Mouse (Mus musculus) spleen, adult 2 months (tissue): ENCODE measurements around the gene Coro7.

Experiments used
- CTCF ChIP-seq: fragments of 200-500 bp; IDR thresholded peaks from 2 replicates; pipeline ENCODE4 v1.5.1; 2011; ENCODE audit warnings: mild to moderate bottlenecking, inconsistent platforms; ENCODE audit not compliant: insufficient read depth, insufficient read length, insufficient replicate concordance; ENCODE audit errors: extremely low read depth
- POLR2A ChIP-seq: fragments of 200-500 bp; IDR thresholded peaks from 2 replicates; pipeline ENCODE4 v1.6.1; 2011; ENCODE audit warnings: low read depth, low read length, inconsistent platforms

- no peak for TF ChIP-seq CTCF
- no peak for TF ChIP-seq POLR2A
Measured at GRCm38 (mm10) chr16:4584438-4584837, 95.1 kb downstream of the Coro7 start.
